Mouse (Mus musculus) stomach, embryonic 14.5 days (tissue): Measurements from ENCODE around the gene 9330182L06Rik. TPM values are rescaled to one million over a fixed set of nuclear protein-coding genes. Genes with fewer than 3 reads are reported as not detected.
A peak's percentile ranks its signal among the peaks of the same experiment; 100 is the strongest.

Experiments used
- ATAC-seq: fragments of 200-750 bp; cut with Nextera tagmentation; 2 replicates; pipeline ENCODE4 v1.8.0; 2017; ENCODE audit warnings: low read depth, moderate TSS enrichment; ENCODE audit not compliant: insufficient number of reproducible peaks, insufficient read depth, low FRiP score
- H3K27ac ChIP-seq: fragments of 300-500 bp; sonication (generic); 2 replicates; pipeline ENCODE4 v1.5.1; 2014; ENCODE audit warnings: mild to moderate bottlenecking, low read length, moderate library complexity, mixed read lengths
- H3K27me3 ChIP-seq: fragments of 300-500 bp; sonication (generic); 2 replicates; pipeline ENCODE4 v1.6.1; 2014; ENCODE audit warnings: low read length, control low read depth, mixed read lengths; ENCODE audit not compliant: control insufficient read depth, insufficient read depth
- H3K36me3 ChIP-seq: fragments of 300-500 bp; sonication (generic); 2 replicates; pipeline ENCODE4 v1.6.1; 2014; ENCODE audit warnings: mild to moderate bottlenecking, control low read depth, low read length, moderate library complexity, mixed read lengths; ENCODE audit not compliant: control insufficient read depth, insufficient read depth
- H3K4me1 ChIP-seq: fragments of 300-500 bp; sonication (generic); 2 replicates; pipeline ENCODE4 v1.6.1; 2014; ENCODE audit warnings: low read length, control low read depth, mixed read lengths; ENCODE audit not compliant: control insufficient read depth, insufficient read depth
- H3K4me2 ChIP-seq: fragments of 300-500 bp; sonication (generic); replicated peaks from 2 replicates; pipeline ENCODE4 v1.6.1; 2014; ENCODE audit warnings: low read depth, low read length, control low read depth
- H3K4me3 ChIP-seq: fragments of 300-500 bp; sonication (generic); 2 replicates; pipeline ENCODE4 v1.5.1; 2014; ENCODE audit warnings: low read depth, low read length, control low read depth
- H3K9ac ChIP-seq: fragments of 300-500 bp; sonication (generic); replicated peaks from 2 replicates; pipeline ENCODE4 v1.6.1; 2014; ENCODE audit warnings: low read depth, mild to moderate bottlenecking, control low read depth, low read length, moderate library complexity, mixed read lengths
- H3K9me3 ChIP-seq: fragments of 300-500 bp; sonication (generic); 2 replicates; pipeline ENCODE4 v1.6.1; 2016; ENCODE audit warnings: low read depth, low read length, control low read depth; ENCODE audit not compliant: control insufficient read depth
- WGBS: fragments of 180-500 bp; shearing (Covaris S2); extraction: QIAGEN DNeasy Blood & Tissue Kit; methylation state at CpG from one replicate; pipeline ENCODE4 v1.1.7; 2014; 5-methylcytosine and 5-hydroxymethylcytosine counted together
- polyA plus RNA-seq: library from polyadenylated mRNA; unstranded; fragments of >200 nt; fragmentation: Nextera tagmentation; extraction: Ambion mirVana; gene quantifications from 2 replicates; pipeline ENCODE4 v1.2.1, GENCODE M21; 2014

Gene 9330182L06Rik
- polyA plus RNA-seq, 1 experiment from 2014 or later, result 8.7 TPM

DNA sequence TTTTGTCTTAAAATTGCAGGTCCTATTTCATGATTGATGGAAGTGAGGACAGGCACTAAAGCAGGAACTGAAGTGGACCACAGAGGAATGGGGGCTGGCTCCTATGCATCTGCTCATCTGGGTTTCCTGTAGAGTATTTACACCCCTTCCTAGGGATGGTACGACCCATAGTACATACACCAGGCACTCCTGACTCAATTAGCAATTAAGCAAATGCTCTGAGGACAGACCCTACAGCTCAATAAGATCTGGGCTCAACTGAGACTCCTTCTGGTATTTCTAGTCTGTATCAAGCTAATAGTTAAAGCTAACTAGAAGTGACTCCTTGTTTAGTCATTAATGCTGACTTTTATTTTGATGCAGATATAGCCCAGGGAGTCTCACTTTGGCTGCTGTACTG lies 60.9 kb downstream of the 9330182L06Rik start:
- Histone ChIP-seq H3K4me3 (no peak overlapping the region), H3K9ac (no peak overlapping the region), H3K27me3 (no peaks in the 10 kb centered on the region), H3K36me3 (no peaks in the 10 kb centered on the region), H3K27ac (no peak overlapping the region), H3K9me3 (no peaks in the 10 kb centered on the region), H3K4me2 (no peak overlapping the region), H3K4me1 (no peaks in the 10 kb centered on the region)
- WGBS, result 61% methylated on average over 1 of the region's 1 CpGs
- no peak for ATAC-seq

DNA sequence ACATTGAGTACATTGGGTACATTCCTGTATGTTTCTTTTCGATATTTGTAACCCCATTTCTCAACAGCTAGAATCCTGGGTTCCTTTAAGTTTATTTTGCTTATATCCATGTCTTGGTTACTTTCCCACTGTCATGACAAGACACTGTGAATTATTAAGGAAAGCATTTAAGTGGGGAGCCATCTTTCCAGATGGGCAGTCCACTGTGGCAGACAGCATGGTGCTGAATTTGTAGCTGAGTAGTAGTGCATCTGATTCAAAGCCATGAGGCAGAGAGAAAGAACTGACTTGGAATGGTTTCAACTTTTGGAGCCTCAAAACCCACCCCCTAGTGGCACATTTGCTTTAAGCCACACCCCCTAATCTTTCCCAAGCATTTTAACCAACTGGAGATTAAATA lies 61.6 kb downstream of the 9330182L06Rik start:
- no peak for ATAC-seq
- no peak overlapping the region for H3K4me2 ChIP-seq
- H3K9ac ChIP-seq, result no peak overlapping the region
- no peaks in the 10 kb centered on the region for H3K9me3 ChIP-seq
- 73% methylated on average over 1 of the region's 1 CpGs for WGBS
- H3K36me3 ChIP-seq, result no peaks in the 10 kb centered on the region
- H3K27ac ChIP-seq, result no peak overlapping the region
- no peaks in the 10 kb centered on the region for H3K27me3 ChIP-seq
- H3K4me1 ChIP-seq, result no peaks in the 10 kb centered on the region
- no peak overlapping the region for H3K4me3 ChIP-seq

DNA sequence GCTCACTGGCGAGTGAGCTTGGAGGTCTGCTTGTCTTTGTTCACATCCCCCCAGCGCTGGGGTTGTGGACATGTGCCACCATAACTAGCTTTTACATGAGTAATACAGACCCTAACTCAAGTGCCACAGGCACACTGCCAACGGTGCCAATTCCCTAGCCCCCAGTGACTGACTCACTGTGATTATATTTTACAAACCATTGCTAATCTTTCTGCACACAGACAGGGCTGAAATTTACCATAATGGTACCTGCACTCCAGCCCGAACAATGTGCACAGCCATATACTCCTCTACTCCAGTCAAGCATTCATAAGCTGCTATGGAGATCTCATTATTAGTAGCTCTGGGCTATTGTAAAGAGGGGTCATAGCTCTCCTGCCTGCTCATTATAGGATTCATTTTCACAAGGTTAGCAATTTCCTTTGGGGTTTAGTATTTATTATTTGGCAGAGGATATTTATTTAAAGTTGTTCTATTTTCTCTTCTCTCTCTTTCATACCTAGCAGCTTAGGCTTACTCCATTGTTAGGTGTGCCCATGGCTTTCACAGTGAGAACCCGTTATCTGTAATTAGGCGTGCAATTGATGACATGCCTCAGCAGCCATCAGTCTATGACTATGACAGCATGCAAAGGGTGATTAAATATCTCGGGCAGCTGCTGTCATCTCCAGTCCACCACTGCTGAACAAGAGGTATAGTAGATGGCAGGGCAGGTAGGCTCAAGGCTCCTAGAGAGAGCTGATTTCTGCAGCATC lies 73.0 kb downstream of the 9330182L06Rik start:
- H3K27ac ChIP-seq, result no peak overlapping the region

DNA sequence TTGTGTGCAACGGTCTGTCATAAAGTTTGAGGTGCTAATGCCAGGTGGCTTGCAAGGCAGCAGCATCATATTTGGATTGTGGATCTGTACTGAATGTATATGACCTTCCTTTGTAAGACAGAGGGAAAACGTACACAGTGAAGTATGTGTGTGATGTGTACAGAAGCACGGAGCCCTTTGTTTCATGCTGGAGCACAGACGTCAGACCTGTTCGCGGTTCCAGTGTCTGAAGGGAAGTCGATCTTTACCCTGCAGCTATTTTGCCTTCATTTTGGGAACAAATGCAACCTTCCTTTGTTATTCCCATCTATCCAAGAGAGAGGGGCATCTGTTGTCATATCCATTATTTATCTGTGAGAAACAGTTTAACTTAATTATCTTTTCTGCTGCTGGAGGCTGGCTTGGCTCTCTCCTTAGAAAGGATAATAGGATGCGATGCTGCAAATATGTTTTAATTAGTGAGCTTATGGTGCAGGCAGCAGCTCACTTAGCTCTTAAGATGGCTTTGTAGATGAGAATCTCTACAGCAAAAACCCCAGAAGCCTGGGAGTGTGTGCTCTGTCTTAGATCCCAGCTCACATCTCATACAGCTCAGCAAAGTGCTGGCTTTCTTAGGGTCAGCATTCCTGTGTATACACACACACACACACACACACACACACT lies 73.7 kb downstream of the 9330182L06Rik start:
- Histone ChIP-seq H3K27me3 (no peaks in the 10 kb centered on the region), H3K9ac (no peak overlapping the region), H3K9me3 (no peaks in the 10 kb centered on the region), H3K36me3 (no peaks in the 10 kb centered on the region), H3K4me1 (no peaks in the 10 kb centered on the region), H3K4me2 (no peak overlapping the region), H3K27ac (no peak overlapping the region), H3K4me3 (no peak overlapping the region)
- no peak for ATAC-seq
- 70% methylated on average over 8 of the region's 8 CpGs for WGBS

More for the DNA sequence above, 73.0 kb downstream of the 9330182L06Rik start:
- Histone ChIP-seq H3K4me1 (no peaks in the 10 kb centered on the region), H3K4me2 (no peak overlapping the region), H3K9ac (no peak overlapping the region), H3K27me3 (no peaks in the 10 kb centered on the region), H3K4me3 (no peak overlapping the region), H3K36me3 (no peaks in the 10 kb centered on the region), H3K9me3 (no peaks in the 10 kb centered on the region)
- ATAC-seq, result peak; percentile 33; the same call in 1 of the 2 replicates
- 73% methylated on average over 7 of the region's 7 CpGs for WGBS

DNA sequence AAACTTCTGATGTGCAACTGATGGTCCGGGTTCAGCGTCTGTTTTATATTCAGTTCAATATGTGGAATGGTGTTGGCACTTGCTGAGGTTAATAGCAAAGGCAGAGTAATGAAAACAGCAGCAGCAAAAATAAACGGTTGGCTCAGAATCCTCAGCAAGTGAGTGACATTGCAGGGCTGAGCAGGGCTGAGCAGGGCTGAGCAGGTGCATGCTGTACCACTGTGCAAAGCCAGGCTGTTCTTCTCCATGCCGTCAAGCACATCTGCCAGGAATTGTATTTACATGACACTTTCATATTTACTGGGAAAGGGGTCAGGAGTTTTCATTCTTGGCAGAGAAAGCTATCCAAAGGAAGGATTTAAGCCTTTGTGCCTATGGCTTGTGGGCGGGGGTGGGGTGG lies 78.7 kb downstream of the 9330182L06Rik start:
- H3K9me3 ChIP-seq, result no peaks in the 10 kb centered on the region
- H3K4me2 ChIP-seq, result no peak overlapping the region
- no peaks in the 10 kb centered on the region for H3K4me1 ChIP-seq
- no peak overlapping the region for H3K4me3 ChIP-seq
- H3K27ac ChIP-seq, result no peak overlapping the region
- no peak for ATAC-seq
- H3K9ac ChIP-seq, result no peak overlapping the region
- no peaks in the 10 kb centered on the region for H3K36me3 ChIP-seq
- WGBS, result 42% methylated on average over 5 of the region's 5 CpGs
- H3K27me3 ChIP-seq, result no peaks in the 10 kb centered on the region

DNA sequence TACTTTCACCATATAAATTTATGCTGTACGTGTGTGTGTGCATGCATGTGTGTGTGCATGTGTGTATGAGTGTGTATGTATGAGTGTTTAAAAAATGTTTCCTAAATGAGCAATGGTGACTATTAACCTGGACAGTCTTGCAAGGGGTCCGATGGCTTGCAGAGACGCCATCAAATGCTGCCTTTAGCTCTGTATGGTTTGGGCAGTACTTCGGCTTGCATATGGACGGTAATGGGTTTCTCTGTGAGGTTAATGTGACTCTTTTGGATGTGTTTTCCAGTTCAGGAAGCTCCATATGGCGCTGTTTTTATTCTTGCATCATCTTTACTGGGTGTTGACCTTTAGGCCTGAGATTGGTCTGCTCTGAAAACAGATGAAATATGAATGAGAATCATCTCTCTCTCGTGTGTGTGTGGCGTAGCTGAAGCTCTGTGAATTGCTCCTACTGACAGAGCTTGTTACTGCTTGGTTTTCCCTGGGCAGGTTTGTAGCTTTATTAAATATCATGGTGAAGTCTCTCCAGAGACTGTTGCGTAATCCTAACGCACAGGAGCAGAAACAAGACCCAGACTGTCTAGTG lies 79.2 kb downstream of the 9330182L06Rik start:
- Histone ChIP-seq H3K4me2 (no peak overlapping the region), H3K27ac (no peak overlapping the region), H3K4me1 (no peaks in the 10 kb centered on the region), H3K36me3 (no peaks in the 10 kb centered on the region), H3K9ac (no peak overlapping the region), H3K9me3 (no peaks in the 10 kb centered on the region), H3K27me3 (no peaks in the 10 kb centered on the region), H3K4me3 (no peak overlapping the region)
- WGBS, result 73% methylated on average over 10 of the region's 10 CpGs
- 0 out of 2 replicates have a peak, but pooled peaks have one; percentile 37 for ATAC-seq

DNA sequence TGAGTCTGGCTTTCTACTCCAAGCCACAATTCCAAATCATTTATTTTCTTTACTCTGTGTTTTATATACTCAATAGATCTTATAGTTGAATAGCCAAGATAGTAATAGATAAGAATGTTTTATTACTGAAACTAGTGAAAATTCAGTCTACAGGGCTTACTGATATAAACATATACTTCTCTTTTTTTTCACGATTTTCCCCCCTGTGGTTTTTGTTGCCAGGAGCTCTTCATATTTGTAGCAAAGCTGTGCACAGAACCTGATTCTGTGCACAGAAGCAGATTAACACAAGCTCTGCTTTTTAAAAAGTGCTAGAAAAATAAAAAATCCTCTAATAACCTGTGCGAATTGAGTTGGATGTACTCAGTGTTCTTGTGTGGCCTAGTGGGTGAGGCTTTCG lies 79.7 kb downstream of the 9330182L06Rik start:
- no peak for ATAC-seq
- no peak overlapping the region for H3K27ac ChIP-seq
- H3K4me1 ChIP-seq, result no peaks in the 10 kb centered on the region
- H3K36me3 ChIP-seq, result no peaks in the 10 kb centered on the region
- no peak overlapping the region for H3K4me3 ChIP-seq
- no peaks in the 10 kb centered on the region for H3K9me3 ChIP-seq
- no peak overlapping the region for H3K9ac ChIP-seq
- H3K4me2 ChIP-seq, result no peak overlapping the region
- WGBS, result 80% methylated on average over 3 of the region's 3 CpGs
- H3K27me3 ChIP-seq, result no peaks in the 10 kb centered on the region

DNA sequence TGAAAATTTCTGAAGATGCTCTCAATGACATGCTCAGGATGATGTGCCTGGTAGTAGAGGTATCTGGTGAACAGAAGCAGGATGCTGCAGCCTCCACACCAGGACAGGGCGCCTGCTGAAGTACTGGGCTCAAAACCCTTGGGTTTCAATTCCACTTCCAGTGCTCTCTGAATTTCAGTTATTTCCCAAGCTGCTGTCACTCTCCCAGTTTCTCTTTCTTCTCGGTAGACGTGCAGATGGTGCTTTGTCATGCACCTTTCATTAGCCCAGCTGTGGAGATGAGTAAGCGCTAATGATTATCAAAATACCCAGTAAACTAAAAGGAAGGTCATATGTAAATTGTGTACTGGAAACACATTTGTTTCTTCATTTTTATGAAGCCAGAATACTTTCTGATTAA lies 80.6 kb downstream of the 9330182L06Rik start:
- Histone ChIP-seq H3K36me3 (no peaks in the 10 kb centered on the region), H3K9ac (no peak overlapping the region), H3K27ac (no peak overlapping the region), H3K4me3 (no peak overlapping the region), H3K9me3 (no peaks in the 10 kb centered on the region), H3K27me3 (no peaks in the 10 kb centered on the region), H3K4me1 (no peaks in the 10 kb centered on the region), H3K4me2 (no peak overlapping the region)
- no peak for ATAC-seq
- 74% methylated on average over 4 of the region's 4 CpGs for WGBS
